Mouse (Mus musculus) midbrain, embryonic 16.5 days (tissue): ENCODE measurements around the gene Hist1h4a. TPM values are rescaled to one million over a fixed set of nuclear protein-coding genes. Genes with fewer than 3 reads are reported as not detected.
"Not testable (repeated sequence)": the region's sequence is repeated elsewhere in the genome, so short reads cannot be mapped to it uniquely, and the experiment has no call there.

Experiments
- ATAC-seq: fragments of 200-750 bp; cut with Nextera tagmentation; 2 replicates; pipeline ENCODE4 v1.8.0; 2017; ENCODE audit warnings: moderate TSS enrichment
- H3K27ac ChIP-seq: fragments of 300-500 bp; sonication (generic); 2 replicates; pipeline ENCODE4 v1.5.1; 2014; ENCODE audit warnings: mild to moderate bottlenecking, low read length, mixed read lengths
- H3K27me3 ChIP-seq: fragments of 300-500 bp; sonication (generic); 2 replicates; pipeline ENCODE4 v1.6.1; 2014; ENCODE audit warnings: low read depth, low read length, mixed read lengths; ENCODE audit not compliant: control insufficient read depth, insufficient read depth
- H3K36me3 ChIP-seq: fragments of 300-500 bp; sonication (generic); 2 replicates; pipeline ENCODE4 v1.6.1; 2014; ENCODE audit warnings: mild to moderate bottlenecking, low read length, moderate library complexity, mixed read lengths; ENCODE audit not compliant: control insufficient read depth, insufficient read depth
- H3K4me1 ChIP-seq: fragments of 300-500 bp; sonication (generic); 2 replicates; pipeline ENCODE4 v1.6.1; 2014; ENCODE audit warnings: mild to moderate bottlenecking, low read length, mixed read lengths; ENCODE audit not compliant: control insufficient read depth, insufficient read depth
- H3K4me2 ChIP-seq: fragments of 300-500 bp; sonication (generic); 2 replicates; pipeline ENCODE4 v1.6.1; 2014; ENCODE audit warnings: mild to moderate bottlenecking, low read length, mixed read lengths
- H3K4me3 ChIP-seq: fragments of 300-500 bp; sonication (generic); 2 replicates; pipeline ENCODE4 v1.5.1; 2014; ENCODE audit warnings: low read depth, mild to moderate bottlenecking, low read length, moderate library complexity, mixed read lengths
- H3K9ac ChIP-seq: fragments of 300-500 bp; sonication (generic); 2 replicates; pipeline ENCODE4 v1.6.1; 2014; ENCODE audit warnings: low read depth, low read length, mixed read lengths
- H3K9me3 ChIP-seq: fragments of 300-500 bp; sonication (generic); replicated peaks from 2 replicates; pipeline ENCODE4 v1.6.1; 2014; ENCODE audit warnings: mild to moderate bottlenecking, low read length, mixed read lengths; ENCODE audit not compliant: control insufficient read depth, poor library complexity, severe bottlenecking
- WGBS: fragments of 180-500 bp; shearing (Covaris S2); extraction: QIAGEN DNeasy Blood & Tissue Kit; methylation state at CpG from one replicate; pipeline ENCODE4 v1.1.7; 2014; 5-methylcytosine and 5-hydroxymethylcytosine counted together
- polyA plus RNA-seq: library from polyadenylated mRNA; unstranded; fragments of >200 nt; fragmentation: Nextera tagmentation; extraction: Ambion mirVana; gene quantifications from 2 replicates; pipeline ENCODE4 v1.2.1, GENCODE M21; 2015

The Hist1h4a gene
- polyA plus RNA-seq, 1 experiment from 2014 or later, result 0.72 TPM

GRCm38 (mm10) chr13:23752742-23753172 lies 8.3 kb downstream of the Hist1h4a start:
- no peak overlapping the region for H3K4me3 ChIP-seq
- no peaks in the 10 kb centered on the region for H3K9me3 ChIP-seq
- H3K27ac ChIP-seq, result no peak overlapping the region
- no peak for ATAC-seq
- no peaks in the 10 kb centered on the region for H3K27me3 ChIP-seq
- H3K4me1 ChIP-seq, result peaks cover 17% of the 10 kb centered on the region
- WGBS, result 3% methylated on average over 6 of the region's 6 CpGs
- no peaks in the 10 kb centered on the region for H3K36me3 ChIP-seq
- peak overlapping the region; percentile 39 for H3K4me2 ChIP-seq
- H3K9ac ChIP-seq, result no peak overlapping the region

GRCm38 (mm10) chr13:23752067-23752741 lies 8.8 kb downstream of the Hist1h4a start, which contains the start of gene Hist1h3b:
TSS of gene Hist1h3b (plus strand) at chr13:23752267.
- ATAC-seq, result peak; percentile 76
- H3K36me3 ChIP-seq, H3K9me3 ChIP-seq, H3K27me3 ChIP-seq: not testable (repeated sequence)
- peak within 1 kb of the TSS; percentile 45 for H3K4me3 ChIP-seq
- peak within 1 kb of the TSS; percentile 57 for H3K9ac ChIP-seq
- 0% methylated on average over 11 of the region's 47 CpGs for WGBS
- H3K4me1 ChIP-seq, result peaks cover 17% of the 10 kb centered on the region
- peak within 1 kb of the TSS; percentile 77 for H3K4me2 ChIP-seq
- H3K27ac ChIP-seq, result peak within 1 kb of the TSS; percentile 90

- H3K27ac ChIP-seq, result peak overlapping the region; percentile 90
- H3K4me3 ChIP-seq, result peak overlapping the region; percentile 45
- H3K36me3 ChIP-seq, result no peaks in the 10 kb centered on the region
- peak overlapping the region; percentile 55 for H3K9ac ChIP-seq
- WGBS, result under 1% methylated on average over 11 of the region's 11 CpGs
- H3K4me2 ChIP-seq, result peak overlapping the region; percentile 77
- H3K9me3 ChIP-seq, result no peaks in the 10 kb centered on the region
- H3K4me1 ChIP-seq, result peaks cover 19% of the 10 kb centered on the region
- no peak for ATAC-seq
- H3K27me3 ChIP-seq, result no peaks in the 10 kb centered on the region
Measured at GRCm38 (mm10) chr13:23751478-23751956, 9.5 kb downstream of the Hist1h4a start.

GRCm38 (mm10) chr13:23750839-23751477 lies 10.1 kb downstream of the Hist1h4a start, which contains the start of gene Hist1h2ab:
TSS of gene Hist1h2ab (plus strand) at chr13:23751126.
- Histone ChIP-seq H3K4me3 (peak within 1 kb of the TSS; percentile 45), H3K27ac (peak within 1 kb of the TSS; percentile 90), H3K9ac (peak within 1 kb of the TSS; percentile 57), H3K4me1 (peaks cover 19% of the 10 kb centered on the region), H3K4me2 (peak within 1 kb of the TSS; percentile 77)
- not testable (repeated sequence) for H3K9me3 ChIP-seq, H3K36me3 ChIP-seq, H3K27me3 ChIP-seq
- peak; percentile 41 for ATAC-seq
- WGBS, result under 1% methylated on average over 29 of the region's 47 CpGs

GRCm38 (mm10) chr13:23749563-23750121 lies 11.4 kb downstream of the Hist1h4a start:
- WGBS, result 91% methylated on average over 5 of the region's 5 CpGs
- no peaks in the 10 kb centered on the region for H3K27me3 ChIP-seq
- H3K36me3 ChIP-seq, result no peaks in the 10 kb centered on the region

GRCm38 (mm10) chr13:23747892-23748288 lies 13.1 kb downstream of the Hist1h4a start:
- Histone ChIP-seq H3K36me3 (no peaks in the 10 kb centered on the region), H3K4me3 (no peak overlapping the region), H3K9ac (no peak overlapping the region), H3K4me2 (no peak overlapping the region), H3K9me3 (no peaks in the 10 kb centered on the region), H3K4me1 (peaks cover 19% of the 10 kb centered on the region), H3K27me3 (no peaks in the 10 kb centered on the region), H3K27ac (no peak overlapping the region)
- no peak for ATAC-seq
- WGBS, result 6% methylated on average over 4 of the region's 4 CpGs

More at GRCm38 (mm10) chr13:23749563-23750121, 11.4 kb downstream of the Hist1h4a start:
- peaks cover 19% of the 10 kb centered on the region for H3K4me1 ChIP-seq
- ATAC-seq, result no peak
- H3K4me2 ChIP-seq, result no peak overlapping the region
- H3K4me3 ChIP-seq, result no peak overlapping the region
- H3K27ac ChIP-seq, result no peak overlapping the region
- no peak overlapping the region for H3K9ac ChIP-seq
- no peaks in the 10 kb centered on the region for H3K9me3 ChIP-seq

GRCm38 (mm10) chr13:23747081-23747891 lies 13.7 kb downstream of the Hist1h4a start:
- Histone ChIP-seq H3K27me3 (no peaks in the 10 kb centered on the region), H3K4me1 (peaks cover 15% of the 10 kb centered on the region), H3K36me3 (no peaks in the 10 kb centered on the region), H3K9ac (peak overlapping the region; percentile 34), H3K27ac (peak overlapping the region; percentile 85), H3K4me2 (peak overlapping the region; percentile 84), H3K9me3 (no peaks in the 10 kb centered on the region), H3K4me3 (peak overlapping the region; percentile 43)
- WGBS, result 3% methylated on average over 10 of the region's 13 CpGs
- ATAC-seq, result peak; percentile 11

GRCm38 (mm10) chr13:23746201-23747080 lies 14.6 kb downstream of the Hist1h4a start, which contains the start of gene Hist1h2bb:
TSS of gene Hist1h2bb (plus strand) at chr13:23746734.
- Histone ChIP-seq H3K9ac (peak within 1 kb of the TSS; percentile 46), H3K27ac (peak within 1 kb of the TSS; percentile 95), H3K4me1 (peaks cover 11% of the 10 kb centered on the region), H3K4me2 (peak within 1 kb of the TSS; percentile 84), H3K4me3 (peak within 1 kb of the TSS; percentile 43)
- peak; percentile 94 for ATAC-seq
- H3K36me3 ChIP-seq, H3K27me3 ChIP-seq, H3K9me3 ChIP-seq: not testable (repeated sequence)
- under 1% methylated on average over 35 of the region's 58 CpGs for WGBS
